Mouse (Mus musculus) thymus, postnatal 10 days (tissue): Measurements from ENCODE around the gene Evi5l.

ENCODE experiments used
- DNase-seq, 2 experiments: peaks; one replicate each; pipeline ENCODE4 v3.0.0; 2021; ENCODE audit warnings: low spot score in 2 of 2

Gene Evi5l

GRCm38 (mm10) chr8:4205246-4206123, 39.1 kb downstream of the Evi5l start:
- no peak for DNase-seq

DNA sequence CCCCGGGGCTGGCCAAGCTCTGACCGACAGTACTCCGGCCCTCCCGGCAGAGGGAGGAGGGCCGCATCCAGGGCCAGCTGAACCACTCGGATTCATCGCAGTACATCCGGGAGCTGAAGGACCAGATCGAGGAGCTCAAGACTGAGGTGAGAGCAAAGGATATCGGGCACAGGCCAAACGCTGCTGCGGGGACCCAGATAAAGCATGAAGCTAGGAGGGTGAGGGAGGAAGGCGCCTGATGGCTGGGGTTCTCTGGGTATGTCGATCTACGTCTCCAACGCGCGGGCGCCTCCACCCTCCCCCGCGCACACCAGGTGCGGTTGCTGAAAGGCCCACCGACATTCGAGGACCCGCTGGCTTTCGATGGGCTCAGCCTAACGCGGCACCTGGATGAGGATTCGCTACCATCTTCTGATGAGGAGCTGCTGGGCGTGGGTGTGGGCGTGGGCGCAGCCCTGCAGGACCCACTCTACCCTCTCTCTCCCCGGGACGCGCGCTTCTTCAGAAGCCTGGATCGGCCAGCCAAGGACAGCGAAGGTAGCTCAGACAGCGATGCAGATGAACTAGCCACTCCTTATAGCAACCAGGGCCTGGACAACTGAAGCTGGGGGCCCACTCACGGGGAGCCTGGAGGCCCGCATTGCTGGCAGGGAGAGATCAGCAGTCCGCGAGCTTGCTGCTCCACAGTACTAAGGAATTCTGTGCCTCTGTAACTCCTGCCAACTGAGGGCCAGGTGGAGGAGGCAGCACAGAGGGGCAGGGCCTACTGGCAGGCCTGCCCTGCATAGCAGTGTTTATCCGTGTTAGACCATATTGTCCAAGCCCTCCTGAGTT, 40.0 kb downstream of the Evi5l start:
- peak in 1 of 2 experiments; percentile 8 for DNase-seq

- no peak for DNase-seq
Measured at GRCm38 (mm10) chr8:4207016-4207350, 40.6 kb downstream of the Evi5l start.

- DNase-seq = no peak
Measured at GRCm38 (mm10) chr8:4211097-4211496, 44.7 kb downstream of the Evi5l start.

- no peak for DNase-seq
Measured at GRCm38 (mm10) chr8:4212809-4213209, 46.4 kb downstream of the Evi5l start.

DNA sequence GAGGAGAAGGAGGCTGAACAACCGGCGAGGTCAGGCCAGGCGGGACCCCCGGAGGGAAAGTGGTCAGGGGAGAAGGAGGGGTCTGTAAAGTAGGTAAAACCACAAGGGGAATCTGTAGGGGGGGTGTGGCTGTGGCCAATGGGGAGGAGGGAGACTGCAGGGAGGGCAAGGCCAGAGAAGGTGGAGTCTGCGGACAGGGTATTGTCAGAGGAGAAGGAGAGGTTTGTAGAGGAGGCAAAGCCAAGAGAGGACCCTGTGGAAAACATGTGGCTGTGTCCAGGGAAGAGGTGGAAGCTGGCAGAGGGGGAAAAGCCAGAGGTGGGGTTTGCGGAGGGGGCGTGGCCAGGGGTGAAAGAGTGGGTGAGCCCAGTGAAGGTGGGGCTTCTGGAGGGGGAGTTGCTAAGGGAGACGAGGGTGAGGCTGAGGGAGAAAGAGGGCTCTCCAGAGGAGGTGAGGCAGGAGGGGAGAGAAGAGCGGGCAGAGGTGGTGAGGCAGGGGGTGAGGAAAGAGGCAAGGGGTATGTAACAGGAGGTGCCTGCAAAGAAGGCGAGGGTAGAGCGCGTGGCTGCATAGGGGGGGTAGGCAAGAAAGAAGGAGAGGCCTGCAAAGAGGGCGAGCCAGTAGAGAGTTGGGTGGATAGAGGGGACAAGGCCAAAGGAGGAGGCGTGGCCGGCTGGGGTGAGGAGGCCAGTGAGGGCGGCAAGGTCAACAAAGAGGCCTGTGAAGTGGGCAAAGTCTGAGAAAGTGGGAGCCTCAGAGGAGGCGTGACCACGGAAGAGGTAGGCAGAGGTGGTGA, 47.0 kb downstream of the Evi5l start:
- peak; percentile 46 for DNase-seq

DNA sequence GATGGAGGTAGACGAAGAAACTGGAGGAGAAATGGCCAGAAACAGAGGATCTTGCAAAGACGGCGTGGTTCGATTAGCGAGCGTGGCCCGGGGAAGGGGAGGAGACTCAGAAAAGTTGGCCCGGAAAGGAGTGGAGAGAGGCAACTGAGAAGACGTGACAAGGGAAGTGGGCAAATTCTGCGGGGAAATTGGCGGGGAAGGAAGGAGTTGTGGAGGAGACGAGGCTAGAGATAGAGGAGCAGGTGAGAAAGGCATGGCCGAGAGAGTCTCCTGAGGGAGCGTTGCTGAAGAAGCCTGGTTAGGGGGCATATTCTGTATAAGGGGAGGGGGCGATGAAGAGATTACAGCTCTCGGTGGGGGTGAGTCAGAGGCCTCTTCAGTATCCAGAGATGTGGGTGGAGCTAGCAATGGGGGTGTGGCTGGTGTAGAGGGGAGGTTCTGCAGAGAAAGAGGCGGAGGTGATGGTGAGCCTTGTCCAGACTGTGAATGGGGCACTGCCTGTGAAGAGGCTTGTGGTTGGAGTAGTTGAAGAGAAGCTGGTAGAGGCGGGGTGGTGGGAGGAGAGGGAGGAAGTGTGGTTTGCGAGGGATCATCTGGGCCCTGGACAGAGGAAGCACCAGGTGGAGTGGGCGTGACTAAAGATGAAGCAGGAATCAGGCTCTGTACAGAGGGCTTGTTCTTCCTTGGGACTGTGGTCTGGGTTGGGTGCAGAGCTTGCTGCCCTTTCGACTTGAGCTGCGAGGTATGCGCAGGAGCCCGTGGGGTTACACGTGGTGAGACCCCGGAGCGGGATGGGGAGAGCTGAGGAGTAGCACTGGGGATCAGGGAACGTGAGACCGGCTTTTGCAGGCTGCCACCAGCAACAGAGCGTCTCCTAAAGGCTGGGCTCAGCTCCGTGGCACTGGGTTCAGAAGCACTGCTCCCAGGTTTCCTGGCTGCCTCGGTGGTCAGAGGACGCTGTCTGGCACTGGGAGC, 47.9 kb downstream of the Evi5l start:
- DNase-seq = peak in 1 of 2 experiments; percentile 26

DNA sequence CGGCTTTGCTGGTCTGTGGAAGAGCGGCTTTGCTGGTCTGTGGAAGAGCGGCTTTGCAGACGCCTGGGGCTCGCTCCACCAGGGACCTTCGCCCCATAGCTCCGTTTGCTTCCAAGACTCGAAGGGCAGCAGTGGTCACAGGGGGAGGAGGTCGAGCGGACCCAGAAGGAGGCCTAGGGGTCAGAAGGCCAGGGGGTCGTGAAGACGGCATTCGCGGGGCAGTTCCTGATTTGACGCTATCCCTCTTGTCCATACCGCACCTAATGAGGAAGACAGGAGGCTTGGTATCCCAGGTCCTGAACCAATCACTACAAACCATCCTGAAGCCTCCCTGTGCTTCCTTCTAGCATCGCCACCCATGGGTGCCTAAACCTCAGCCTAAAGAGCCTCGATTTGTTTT, 49.9 kb downstream of the Evi5l start:
- DNase-seq = no peak

DNA sequence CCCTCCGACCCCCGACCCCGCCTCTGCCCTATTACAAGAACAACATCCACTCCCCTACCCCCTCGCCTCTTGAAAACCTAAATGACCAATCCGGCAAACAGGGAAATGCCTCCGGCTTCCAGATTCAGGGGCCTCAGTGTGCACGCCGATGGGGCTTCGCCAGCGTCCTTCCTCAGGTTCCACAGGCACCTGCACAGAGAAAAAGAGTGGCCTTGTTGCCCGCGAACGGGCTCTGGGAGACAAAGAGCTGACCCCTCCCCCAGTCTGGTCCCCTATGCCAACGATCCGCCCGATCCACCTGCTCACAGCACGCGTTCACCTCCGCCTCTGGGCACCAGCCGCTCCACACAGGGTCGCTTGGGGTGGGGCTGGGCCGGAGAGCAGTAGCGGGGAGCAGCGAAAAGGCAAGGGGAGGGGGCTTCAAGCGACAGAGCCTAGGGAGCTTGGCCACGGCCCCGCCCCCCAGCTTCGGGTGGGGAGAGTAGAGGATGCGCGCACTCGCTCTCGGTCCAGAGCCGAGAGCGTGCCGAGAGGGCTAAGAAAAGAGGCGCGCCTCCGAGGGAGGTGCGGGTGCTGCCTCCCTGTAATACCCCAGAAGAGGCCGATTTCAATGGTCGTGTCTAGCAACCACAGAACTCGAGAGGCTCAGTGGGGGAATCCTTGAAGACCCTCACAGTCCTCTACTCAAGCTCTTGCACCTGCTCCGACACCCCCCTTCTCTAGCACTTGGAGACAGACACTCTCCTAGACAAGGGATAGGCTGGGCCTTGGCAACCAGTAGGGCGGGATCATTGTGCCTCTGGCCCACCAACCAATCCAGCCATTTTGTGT, 50.6 kb downstream of the Evi5l start, which contains the start of gene Prr36:
Prr36 (minus strand) TSS at position 669 of the 831 bp plus-strand sequence.
- DNase-seq = no peak

DNA sequence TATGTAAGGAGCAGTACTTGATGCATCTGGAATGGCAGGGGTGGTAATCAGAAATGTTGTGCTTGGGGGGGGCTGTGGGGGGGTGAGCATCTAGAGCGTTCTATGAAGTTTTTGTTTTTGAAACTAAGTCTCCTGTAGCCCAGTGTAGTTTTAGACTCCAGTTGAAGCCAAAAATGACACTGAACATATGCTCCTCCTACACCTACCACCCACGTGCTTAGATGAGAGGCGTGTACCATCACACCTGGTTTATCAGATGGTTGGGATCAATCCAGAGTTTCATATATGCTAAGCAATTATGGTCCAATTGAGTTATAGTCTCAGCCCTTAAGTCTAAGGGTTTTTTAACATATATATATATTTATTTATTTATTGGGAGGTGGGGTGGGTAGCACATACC, 53.2 kb downstream of the Evi5l start:
- no peak for DNase-seq

- no peak for DNase-seq
Measured at GRCm38 (mm10) chr8:4222059-4222458, 55.7 kb downstream of the Evi5l start.

DNA sequence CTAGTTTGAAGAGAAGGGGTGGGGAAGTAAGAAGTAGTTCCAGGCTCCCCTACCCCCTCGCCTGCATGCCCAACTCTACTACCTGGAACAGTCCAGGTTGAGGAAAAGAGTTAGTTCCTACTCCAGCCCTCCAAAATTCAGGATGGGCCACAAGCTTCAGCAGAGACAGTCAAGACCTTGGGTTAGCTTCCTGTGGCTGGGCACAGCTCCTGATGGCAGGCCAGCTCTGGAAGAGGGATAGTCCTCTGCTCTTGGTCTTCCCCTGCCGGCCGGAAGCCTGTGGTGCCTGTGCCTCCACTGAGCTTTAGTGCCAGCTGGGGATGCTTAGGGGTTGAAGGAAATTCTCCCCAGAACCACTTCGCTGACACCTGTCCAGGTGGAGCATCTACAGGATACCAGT, 60.0 kb downstream of the Evi5l start:
- no peak for DNase-seq

DNA sequence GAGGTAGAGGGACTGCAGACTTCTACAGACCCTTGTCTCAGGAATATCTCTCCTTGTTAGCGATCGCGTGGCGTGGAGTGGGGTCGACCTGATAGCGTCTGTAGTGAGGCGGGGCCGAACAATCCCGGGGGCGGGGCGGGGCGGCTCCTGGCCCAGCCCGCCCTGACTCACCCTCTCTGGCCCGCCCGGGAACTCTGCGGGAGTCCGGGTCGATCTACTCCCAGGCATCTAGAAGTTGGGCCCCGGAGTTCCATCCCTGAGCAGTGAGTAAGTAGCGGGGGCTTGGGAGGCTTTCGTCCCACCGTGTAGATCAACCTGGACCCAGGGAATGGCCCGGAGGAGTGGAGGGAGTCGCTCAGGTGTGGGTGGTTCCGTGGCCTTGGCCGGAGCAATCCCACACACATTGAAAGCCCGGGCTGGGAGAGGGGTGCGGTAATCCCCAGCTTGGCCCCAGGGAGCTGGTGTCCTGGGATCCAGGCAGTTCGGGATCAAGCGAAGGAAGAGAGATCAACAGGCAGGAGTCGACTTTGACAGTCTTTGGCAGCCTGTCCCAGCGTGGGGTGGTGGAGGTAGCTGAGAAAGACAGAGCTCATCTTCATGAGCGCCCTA, 60.5 kb downstream of the Evi5l start, which contains the start of gene Lrrc8e:
Lrrc8e (plus strand) TSS at position 89 of the 609 bp plus-strand sequence.
- no peak for DNase-seq

DNA sequence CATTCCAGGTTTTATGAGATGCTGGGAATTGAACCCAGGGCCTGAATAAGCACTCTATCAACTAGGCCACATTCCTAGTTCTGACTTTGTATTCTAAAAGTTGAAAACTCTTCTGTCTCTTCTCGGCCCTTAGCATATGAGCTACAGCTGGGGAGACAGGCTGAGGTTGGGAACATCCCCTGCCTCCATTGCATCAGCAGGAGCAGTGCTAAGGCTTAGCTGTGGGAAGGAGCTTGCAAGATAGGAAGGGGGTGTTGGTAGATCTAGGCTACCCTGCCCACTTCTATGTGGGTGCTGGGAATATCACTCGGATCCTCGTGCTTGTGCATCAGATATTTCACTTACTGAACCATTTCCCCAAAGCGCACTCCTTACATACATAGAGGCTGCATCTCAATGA, 61.6 kb downstream of the Evi5l start:
- no peak for DNase-seq

GRCm38 (mm10) chr8:4229784-4230183, 63.4 kb downstream of the Evi5l start:
- no peak for DNase-seq

GRCm38 (mm10) chr8:4230612-4231351, 64.4 kb downstream of the Evi5l start:
- no peak for DNase-seq

DNA sequence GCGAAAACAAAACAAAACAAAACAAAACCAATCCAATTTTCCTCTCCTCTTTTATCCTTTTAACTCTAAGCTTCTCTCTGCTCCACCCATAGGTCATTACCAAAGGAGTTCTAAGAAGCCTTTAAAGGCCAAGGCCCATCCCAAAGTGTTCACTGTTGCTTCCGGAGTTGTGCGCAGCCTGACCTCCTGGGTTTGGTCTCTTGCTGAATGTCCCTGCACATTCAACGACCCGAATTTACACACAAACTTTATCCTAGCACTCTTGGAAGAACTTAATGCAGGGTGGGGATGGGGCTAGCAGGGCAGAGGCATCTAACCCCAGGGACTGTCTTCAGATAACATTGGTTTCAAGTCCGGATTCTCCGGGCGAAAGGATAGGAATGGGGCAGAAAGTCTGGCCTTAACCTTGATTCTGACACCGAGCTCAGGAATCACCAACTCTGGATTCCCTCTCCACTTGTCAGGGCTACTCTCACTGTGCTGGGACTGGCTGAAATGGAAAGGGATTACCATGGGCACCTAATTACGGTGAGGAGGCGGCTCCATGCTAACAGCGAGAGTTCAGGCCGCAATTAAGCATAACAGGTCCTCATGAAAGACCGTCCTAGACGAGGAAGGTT, 71.6 kb downstream of the Evi5l start:
- DNase-seq = no peak
